Mouse (Mus musculus): Measurements from ENCODE around the gene Nkx2-5.

The Nkx2-5 gene

DNA sequence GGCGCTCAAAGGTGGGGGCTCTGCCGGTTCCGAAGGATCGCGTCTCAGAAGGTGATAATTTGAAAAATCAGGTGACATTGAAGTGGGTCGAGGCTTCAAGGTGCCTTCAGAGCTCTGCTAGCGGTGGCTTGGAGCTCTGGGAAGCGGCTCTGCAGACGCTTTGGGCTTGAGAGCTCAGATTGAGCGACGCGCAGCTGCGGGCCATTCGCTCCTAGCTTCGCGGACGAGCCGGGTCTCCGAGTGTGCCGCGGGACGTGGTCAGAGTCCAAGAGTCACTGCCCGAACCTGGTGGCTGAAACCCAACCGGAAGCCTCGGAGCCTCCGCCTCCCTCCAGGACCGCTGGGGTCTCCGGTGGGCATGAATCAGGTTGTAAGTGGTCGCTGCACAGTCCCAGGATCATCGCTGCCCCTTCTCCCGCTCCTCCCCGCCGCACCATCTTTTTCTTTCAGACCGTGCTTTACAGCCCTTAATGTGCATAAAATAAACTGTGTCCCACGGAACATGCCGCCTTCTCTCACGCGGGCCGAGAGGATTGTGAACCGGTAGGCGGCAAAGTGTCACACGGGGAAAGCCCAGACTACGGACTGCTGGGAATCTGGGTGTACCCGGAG is 5.0 kb upstream of the Nkx2-5 start:
- no peak for DNase-seq

DNA sequence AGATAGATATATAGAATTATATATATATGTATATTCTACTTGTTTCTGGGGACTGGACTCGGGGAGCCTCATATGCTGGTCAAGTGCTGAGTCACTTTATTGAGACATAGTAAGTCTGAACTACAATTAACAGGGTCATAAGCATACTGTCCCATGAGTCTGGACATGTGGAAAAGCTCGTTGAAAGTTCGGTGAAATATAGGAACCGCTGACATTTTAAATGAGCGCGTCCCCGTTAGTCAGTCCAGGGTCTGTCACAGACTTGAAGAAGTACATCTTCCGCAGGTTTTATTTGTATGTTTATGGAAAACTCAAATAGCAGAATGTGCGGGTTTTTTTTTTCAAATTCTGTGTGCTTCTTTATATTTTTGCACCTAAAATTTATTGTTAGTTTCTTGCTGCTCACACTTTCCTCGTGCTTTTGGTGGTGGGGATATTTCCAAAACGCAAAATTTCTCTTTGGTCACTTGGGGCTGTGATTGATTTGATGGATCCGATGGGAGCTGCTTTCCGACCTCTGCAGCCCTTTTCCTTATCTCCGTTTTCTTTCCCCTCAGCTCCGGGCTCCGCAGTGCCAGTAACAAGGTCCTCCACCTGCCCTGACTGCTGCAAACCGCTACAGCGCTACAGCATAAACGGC is 4.4 kb upstream of the Nkx2-5 start:
- no peak for DNase-seq

DNA sequence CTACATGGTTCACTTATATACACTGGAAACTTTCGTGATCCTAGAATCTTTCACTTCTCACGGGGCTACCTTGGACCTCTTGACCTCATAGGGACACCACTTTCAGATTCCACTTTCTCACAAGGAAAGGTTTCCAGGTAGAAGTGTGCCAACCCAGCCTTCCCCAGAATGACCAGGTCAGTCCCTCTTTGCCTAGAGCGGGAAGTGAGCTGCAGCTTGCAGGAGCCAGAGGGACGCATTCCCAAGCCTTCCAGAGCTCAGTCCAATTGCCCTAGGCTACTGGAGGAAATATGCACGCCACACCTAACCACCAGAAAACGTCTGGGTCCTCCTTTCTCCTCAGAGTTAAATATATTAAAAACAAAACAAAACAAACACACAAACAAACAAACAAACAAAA is 3.4 kb upstream of the Nkx2-5 start:
- no peak for DNase-seq

DNA sequence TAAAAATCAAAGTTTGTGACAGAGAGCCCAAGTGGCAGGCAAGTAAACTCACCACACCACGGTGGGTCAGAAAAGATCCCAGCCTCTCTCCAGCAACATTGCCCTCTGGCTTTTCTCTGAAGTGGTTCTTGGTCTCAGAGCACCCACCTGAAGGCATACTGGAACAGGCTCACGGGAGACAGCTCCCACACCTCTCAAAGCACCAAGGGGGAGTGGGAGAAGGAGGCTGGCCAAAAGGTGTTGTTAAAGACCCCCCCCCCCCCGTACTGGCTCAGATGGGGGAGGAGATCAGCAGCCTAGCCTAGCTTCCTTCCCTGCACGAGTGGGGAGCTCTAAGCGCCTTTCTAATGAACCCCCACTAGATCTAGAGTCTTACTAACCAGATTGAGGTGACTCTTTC is 3.0 kb upstream of the Nkx2-5 start:
- DNase-seq = no peak

DNA sequence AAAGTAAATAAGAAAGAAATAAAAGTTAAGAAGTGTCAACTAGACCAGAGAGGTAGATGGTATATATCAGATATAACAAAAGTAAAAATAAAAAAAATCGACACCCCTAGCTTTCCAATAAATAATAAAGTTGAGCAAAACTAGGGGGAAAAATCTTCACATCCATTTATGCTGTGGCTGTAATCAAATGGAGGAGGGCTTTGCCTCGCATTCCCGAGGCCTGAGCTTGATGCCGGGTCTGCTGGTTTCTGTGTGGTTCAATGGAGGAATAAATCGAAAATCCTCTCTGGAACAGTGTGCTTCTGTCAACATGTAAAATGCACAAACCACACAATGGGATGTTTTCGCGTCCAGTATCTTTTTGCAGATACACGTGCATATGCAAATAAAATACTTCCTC is 1.6 kb upstream of the Nkx2-5 start:
- DNase-seq = no peak

DNA sequence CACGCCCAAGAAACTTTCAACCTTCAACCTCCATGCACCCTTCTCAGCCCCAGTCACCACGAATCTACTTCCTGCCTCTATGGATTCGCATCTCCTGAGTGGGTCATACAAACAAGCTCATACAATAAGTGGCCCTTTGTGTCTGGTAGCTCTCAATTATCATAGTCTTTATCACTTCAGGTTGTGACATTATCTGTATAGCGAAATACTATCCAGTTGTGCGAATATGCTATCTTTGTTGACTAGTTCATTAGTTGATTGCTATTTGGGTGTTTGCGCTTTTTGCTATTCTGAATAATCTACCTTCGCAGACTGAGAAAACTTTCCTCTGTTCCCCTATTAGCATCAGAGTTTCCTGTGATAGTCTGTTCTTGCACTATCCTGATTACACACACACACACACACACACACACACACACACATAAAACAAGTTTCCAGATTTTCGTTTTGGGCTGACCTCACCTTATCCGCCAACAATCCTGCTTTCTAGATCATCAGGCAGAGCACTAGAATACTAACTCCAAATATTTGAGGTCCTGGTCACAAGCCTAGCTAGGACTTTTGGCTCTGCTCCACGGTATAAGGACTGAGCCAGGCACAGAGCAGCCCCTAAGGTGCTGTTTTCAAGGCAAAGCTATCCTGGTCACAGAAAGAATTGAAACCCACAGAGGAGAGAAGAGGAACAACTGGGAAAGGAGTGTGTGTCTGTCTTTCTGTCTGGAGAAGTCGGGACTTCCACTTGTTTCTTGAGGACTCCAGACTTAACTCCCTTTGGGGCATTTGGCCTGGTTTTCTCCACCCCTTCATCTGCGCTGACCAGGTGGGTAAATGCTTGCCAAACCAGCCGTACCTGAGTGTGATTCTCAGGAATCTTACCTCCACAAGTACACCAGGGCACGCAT is 591 bp upstream of the Nkx2-5 start:
- no peak for DNase-seq

DNA sequence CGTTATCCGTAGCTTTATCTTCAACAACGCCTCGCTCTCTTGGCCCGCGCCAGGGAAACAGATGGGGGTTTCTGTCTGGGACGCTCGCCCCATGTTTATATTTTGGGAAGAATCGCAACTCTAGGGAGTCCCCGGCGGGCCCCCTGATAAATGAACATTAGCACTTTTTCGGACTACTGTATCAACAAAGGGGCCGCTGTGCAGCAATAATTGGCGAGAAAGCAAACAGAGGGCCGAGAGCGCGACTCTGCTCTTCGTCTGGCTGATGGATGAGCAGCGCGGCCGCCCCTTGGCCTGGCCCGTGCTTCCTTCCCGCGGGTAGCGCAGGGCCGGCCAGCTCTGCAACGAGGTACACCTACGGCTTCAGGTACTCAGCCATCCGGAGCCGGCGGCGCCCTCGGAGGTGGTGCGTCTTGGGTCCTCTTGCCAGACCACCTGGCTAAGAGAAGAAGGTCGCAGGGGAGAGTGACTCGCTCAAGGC is 398 bp downstream of the Nkx2-5 start:
- peak; percentile 21 for DNase-seq

DNA sequence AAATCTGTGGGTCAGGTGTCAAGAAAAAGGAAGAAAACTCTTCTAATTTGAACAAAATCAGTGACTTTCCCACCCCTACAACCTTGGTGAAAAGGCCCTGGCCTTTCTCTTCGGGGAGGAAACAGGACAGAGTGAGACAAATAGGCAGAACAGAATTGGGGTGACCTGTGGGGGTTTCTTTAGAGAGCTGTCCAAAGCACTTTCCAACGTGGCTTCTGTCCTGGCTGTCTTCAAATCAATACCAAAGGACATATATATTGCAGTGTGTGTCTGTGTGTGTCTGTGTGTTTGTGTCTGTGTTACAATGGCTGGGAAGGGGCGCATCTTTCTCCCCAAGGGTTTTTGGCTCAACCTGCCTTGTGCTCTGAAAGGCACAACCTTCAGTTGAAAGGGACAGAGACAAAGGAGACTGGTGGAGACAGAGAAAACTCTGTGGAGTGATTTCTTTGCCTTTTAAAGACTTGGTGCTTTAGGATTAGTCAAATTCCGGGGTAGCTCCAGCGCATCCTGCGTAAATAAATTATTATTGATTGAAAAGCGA is 1.0 kb downstream of the Nkx2-5 start:
- DNase-seq = no peak

DNA sequence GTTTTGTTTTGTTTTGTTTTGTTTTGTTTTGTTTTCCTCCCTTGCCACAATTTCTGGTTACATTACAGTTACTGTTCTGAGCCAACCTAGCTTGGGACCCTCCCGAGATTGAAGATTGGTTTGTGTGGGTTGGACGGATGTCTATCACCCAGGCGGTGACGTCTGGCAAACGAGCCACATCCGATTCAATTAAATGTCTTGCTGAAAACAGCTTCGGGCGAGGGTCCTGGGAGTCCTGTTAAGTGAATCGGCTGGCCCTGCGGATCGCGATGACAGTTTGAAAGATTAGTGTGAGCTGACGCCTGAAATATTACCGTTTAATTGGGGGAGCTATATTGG is 1.6 kb downstream of the Nkx2-5 start:
- no peak for DNase-seq

DNA sequence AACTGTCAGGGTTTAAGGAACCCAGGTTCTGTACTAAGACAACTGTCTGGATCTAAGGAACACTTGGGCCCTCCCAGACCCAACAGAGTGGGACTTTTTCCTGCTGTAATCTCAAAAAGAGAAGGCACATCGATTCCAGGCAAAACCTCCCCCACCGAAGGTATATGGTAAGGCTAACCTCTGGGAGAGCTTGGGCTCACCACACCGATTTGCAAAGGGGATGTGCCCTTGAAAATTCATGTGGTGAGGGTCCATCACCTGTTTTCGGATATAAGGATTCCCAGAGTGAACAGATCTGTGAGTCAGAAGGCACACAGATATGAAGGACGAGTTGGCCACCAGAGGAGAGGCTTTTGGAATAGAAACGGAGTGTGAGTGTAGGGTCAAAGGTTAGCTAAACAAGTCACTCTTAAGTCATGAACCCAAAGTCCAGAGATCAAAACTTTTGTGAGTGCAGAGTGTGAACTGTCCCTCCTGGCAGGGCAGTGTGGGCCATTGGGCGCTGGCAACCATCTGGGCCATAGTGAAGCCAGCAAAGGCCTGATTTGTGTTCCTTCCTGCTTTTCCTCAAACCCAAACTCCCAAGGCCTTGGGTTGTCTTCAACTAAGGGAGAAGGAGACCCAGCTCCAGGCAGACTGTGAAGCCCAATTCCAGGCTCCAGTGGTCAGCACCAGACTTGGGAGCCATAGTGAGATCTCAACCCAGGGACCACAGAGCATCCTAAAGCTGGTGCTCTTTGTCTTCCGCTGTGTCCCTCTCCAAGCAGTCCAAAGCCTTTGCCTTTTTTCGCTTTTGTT is 2.2 kb downstream of the Nkx2-5 start:
- no peak for DNase-seq

DNA sequence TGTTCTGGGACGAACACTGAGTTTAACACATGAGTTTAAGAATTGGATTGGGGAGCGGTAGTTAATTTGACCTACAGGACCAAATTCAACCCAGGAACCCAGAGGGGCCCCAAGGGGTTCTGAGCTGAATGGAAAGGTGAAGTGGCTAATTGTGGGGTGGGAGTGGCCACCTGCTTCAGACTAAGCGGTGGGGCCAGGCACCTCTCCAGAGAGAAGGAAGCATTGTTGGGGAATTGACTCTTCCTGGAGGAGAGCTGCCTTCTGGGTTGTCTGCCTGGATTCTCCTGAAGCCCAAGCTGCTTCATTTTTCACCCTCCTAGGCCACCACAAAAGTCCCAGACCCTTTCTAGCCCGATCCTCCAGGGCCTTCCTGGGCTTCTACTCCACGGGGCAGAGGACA is 2.8 kb downstream of the Nkx2-5 start:
- DNase-seq = no peak

DNA sequence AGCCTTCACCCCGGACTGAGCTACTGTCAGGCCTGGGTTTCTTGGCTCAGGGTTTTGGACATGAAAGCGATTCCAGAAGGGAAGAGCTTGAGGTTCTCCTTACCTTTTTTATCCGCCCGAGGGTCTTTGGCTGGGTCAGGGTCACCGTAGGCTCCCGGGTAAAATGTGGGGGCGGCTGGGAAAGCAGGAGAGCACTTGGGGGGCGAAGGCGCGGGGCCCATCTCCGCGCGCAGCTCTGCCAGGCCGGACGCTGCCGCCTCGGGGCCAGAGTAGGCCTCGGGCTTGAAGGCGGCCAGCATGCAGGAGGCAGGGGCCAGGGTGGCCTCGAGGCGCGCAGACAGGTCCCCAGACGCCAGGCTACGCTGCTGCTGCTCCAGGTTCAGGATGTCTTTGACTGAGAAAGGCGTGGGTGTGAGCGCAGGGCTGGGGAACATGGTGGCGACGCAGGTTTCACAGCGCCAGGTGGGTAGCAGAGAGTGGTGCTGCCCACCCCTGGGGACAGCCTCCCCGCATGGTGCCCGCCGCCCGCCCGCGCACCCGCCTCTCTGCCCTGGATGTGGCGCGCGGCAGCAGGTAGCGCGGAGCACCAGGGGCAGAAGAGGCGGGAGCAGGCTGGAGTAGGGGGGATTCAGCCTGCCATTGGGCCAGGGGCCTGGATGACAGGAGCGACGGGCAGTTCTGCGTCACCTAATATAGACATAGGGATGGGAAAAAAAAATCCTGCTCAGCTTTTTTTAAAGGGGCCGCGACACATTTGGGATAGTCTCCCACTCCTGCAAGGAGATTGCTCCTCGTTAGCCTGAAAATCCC is 3.7 kb downstream of the Nkx2-5 start:
- no peak for DNase-seq

DNA sequence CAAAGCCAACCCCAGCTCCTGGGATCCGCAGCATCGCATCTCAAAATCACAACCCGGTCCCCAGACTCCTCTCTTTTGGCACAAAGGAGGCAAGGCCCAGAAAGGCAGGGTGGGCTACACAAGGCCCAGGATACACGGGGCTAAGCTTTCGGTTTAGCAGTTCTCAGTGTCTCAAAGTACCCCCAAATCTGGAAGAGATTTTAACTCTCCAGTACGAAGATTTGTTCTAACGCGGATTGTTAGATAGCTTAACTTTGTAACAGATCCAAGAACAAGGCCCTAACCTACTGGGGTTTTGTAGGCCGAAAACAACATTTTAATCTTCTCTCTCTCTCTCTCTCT is 4.4 kb downstream of the Nkx2-5 start:
- no peak for DNase-seq

DNA sequence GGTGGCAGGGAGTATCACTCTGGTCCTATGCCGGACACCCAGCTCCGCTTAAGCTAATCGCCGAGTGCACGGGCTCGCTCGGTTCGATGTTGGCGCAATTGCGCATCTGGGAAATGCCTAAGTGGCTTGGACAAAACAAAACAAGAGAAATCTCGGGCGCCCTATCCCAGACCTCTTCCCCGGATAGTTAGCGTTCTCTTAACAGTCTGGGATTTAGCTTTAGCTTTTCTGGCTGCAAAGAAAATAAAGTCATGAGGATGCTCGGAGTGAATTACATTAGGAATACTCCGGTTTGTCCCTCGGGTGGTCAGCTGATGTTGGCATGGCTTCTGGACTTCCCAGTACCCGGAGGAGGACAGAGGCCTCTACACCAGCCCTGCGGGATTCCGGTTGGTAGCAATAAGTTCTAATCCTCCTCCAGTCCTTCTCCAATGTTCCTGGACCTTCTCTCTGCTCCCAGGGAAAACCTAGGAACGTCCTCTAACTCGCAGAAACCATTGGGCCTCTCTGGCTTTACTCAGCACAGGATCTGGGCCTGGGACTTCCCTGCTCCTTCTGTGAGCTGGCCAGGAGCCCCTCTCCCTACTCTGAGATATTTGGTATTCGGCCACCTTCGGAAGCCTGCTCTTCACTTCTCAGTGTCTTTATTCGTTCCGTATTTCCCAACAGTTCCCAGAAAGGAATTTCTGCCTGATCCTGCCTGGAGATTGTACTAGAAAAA is 4.9 kb downstream of the Nkx2-5 start:
- DNase-seq = no peak

DNA sequence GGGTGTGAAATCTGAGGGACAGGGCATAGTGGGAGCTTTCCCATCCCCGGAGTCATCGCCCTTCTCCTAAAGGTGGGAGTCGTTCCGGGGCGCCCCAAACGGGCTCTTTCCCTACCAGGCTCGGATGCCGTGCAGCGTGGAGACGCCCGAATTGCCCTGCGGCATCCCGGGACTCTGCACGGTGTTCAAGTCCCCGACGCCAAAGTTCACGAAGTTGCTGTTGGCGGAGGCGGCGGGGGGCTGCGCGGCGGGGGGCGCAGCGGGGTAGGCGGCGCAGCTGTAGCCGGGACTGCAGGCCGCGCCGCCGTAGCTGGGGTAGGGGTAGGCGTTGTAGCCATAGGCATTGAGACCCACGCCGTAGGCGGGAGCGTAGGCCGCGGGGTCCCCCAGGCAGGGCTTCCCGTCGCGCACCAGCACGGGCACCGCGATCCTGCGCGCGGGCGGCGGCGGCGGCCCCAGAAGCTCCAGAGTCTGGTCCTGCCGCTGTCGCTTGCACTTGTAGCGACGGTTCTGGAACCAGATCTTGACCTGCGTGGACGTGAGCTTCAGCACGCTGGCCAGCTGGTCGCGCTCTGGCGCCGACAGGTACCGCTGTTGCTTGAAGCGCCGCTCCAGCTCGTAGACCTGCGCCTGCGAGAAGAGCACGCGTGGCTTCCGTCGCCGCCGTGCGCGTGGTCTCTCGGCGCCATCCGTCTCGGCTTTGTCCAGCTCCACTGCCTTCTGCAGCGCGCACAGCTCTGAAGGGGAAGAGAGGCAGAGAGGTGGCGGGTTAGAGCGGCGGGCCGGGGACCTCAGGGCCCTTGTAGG is 5.7 kb downstream of the Nkx2-5 start:
- DNase-seq = peak; percentile 37

DNA sequence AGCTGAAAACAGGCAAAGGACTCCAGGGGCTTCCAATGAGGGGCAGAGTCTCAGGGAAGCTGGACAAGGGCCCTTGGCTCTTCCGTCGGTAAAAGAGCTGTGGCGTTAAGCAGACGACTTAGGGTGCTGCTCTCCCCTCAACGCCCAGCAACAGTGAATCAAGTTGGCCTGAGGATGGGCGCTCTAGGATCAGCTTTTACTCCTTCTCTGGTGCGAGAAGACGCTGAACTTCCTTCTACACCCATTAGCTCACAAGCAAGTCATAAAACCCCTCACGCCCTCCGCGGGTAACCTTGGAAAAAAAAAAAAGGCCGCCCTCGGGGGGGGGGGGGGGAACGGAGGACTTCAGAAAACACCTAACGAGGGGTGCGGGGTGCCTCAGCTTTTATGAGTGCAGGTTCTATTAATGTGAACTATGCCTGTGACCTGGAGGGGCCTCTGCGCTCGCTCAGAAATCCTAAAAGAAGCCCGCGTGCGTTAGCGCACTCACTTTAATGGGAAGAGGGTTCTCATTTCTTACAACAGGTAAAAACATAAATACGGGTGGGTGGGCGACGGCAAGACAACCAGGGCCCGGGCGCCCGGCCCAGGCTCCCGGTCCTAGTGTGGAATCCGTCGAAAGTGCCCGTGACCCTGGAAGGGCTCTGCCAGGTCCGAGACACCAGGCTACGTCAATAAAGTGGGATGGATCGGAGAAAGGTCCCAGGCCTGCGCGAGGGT is 6.5 kb downstream of the Nkx2-5 start:
- DNase-seq = no peak

DNA sequence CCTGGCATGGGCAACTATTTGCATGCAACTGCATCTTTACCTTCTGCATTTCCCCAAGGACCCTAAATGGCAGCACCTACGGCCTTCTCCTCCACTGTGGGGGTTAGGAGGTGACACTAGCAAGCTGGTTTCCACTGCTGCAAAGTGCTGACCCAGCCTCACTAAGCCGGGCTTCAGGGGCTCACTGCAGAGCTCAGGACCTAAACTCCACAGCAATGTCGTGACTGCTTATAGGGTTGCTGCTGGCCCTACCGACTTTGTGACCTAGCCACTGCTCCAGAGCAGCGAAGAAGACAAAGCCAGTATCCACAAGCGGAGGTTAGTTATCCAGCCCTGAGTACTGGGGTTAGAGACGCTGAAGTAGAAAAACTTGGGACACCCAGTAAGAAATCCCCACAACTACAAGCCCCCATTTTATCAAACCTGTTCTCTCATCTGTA is 7.2 kb downstream of the Nkx2-5 start:
- DNase-seq = no peak

DNA sequence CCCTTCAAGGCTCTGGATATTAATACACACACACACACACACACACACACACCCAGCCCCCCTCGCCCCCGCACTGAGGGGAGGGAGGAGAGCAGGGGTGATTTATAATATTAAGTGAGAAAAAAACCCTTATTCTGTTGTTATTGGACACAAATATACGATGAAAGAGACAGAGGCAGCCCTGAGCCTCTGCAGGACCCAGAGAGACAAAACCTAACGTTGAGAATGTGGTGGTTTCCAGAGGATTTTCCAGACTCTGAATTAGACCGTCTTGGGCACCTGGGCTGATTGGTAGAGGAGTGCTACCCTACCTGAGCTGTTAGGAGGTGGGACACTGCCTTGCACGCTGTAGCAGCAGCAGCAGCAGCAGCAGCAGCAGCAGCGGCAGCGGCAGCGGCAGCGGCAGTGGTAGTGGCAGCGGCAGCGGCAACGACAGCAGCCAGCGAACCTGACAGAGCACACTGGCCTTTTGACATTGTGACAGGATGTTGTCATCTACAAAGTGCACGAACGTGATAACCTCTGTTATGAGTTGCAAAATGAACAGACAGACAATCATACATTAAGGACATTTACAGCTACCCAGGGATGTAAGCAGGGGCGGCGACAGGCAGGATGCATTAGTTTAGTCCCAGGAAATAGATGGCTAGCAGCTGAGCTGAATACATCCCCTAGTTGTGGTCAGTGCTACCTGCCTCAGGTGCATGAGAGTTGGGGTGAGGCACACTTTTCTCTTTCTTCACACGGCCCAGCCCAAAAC is 7.8 kb downstream of the Nkx2-5 start:
- DNase-seq = no peak

DNA sequence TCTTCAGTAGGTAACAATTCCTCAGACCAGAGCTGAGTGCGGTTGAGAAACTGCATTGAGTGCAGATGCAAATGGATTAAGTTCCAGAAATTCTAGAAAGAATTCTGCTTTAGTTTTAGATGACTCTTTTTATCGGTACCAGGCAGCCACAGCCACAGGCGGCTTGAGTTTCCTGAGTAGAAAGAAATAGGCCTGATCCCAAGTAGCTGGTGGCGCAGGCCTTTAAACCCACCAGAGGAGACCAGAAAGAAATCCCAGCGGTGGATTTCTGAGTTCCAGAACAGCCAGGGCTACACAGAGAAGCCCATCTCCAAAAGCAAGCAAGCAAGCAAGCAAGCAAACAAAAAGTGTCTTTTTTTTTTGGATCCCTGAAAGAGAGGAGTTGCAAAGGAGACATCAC is 8.4 kb downstream of the Nkx2-5 start:
- DNase-seq = no peak
